Mouse (Mus musculus) granulocyte monocyte progenitor cell, adult 5-6 weeks (primary cell): ENCODE measurements at regions not wholly inside any gene's neighbourhood (a gene's known extent, or its start where the extent isn't known, plus 50 kb on each side); places are given as distances from the start of the nearest gene placed in this dataset.

Experiments used
- ATAC-seq: replicated peaks from 2 replicates; pipeline ENCODE4 v1.8.0; 2016; ENCODE audit warnings: mild to moderate bottlenecking, moderate TSS enrichment, inconsistent platforms; ENCODE audit not compliant: poor library complexity, severe bottlenecking

DNA sequence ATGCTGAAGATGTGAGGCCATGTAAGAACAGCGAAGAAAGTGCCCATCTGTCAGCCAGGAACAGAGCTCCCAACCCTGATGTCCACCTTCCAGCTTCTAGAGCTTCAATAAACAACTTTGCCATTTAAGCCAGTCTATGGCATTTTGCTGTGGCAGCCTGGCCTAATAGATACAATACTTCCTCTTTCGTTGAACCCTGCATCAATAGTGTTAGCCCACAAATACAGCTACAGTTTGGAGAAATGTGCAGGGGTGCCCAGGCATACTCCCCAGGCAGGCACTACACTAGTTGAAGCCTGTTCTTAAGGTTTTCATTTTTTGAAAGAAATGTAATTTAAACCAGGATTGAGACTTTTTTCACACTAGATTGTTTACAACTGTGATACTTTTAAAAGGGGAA lies 199.9 kb upstream of the Rnd3 start:
- ATAC-seq, result peak; percentile 52; the same call in 1 of the 2 replicates

DNA sequence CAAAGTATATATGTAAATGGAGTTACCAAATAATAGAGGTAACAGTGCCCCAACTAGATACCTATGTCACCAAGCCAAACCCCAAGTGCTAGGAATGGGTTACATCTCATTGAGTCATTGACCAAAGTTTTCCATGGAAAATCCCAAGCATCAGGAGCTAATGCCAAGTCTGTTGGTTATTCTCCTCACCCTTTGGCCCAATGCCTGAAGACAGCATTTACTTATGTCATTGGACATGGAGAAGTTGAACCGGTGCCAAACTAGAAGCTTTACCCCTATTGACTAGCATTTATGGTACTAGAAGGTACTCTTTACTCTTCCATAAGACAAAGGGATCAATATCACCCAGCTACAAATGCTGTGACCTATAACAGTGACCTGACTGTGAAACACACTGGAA lies 198.2 kb upstream of the Rnd3 start:
- ATAC-seq, result no peak

DNA sequence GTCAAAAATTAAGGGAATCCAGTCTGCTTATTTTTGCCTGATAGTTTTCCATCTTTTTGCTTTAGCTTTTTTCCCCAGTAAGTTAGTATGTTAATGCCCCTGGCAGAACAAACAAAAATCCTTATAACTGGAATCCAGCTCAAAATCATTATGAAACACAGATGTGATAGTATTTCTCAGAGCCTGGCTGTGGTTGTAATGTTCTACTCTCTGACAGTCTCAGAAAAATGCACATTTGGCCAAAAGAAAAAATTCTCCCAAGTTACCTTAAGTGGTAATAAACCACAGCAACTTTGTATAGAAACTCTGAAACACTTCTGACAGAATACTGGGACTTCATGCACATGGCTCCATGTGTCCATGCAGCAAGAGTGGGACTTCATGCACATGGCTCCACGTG lies 193.5 kb upstream of the Rnd3 start:
- ATAC-seq, result no peak

DNA sequence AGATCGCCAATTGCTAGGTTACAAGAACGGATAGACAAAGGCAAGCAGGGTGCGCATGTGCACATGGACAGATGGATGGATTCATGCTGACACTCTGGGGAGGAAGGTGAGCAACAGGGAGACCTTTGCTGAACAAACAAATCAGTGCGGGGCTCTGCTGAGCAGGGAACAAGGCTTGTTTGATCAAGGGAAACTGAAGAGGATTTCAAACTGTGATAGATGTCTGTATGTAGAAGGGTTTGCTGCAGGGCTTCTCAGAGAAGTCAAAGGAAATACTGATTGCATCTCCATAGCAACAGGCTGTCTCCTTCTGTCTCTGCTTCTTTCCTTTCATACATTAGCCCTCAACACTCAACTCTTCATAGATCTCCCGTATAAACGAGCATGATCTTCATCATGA lies 185.5 kb upstream of the Rnd3 start:
- no peak for ATAC-seq

DNA sequence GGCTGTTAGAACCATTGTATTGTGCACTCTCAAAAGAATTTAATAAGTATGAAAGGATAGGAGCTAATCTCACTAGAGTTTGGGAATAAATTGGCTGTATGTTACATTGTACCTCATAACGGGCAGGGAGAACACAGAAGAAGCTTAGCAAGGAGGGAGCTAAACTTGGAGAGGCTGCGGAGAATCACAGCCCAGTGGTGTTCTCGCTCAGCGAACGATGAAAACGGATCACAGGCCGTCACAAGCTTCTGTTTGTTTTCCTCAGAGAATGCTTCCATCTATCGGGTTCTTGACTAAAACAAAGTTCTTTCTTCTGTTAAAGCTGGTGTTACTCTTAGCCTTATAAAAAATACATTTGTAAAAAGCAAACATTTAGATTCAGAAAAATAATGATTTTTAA lies 178.2 kb upstream of the Rnd3 start:
- ATAC-seq, result no peak

DNA sequence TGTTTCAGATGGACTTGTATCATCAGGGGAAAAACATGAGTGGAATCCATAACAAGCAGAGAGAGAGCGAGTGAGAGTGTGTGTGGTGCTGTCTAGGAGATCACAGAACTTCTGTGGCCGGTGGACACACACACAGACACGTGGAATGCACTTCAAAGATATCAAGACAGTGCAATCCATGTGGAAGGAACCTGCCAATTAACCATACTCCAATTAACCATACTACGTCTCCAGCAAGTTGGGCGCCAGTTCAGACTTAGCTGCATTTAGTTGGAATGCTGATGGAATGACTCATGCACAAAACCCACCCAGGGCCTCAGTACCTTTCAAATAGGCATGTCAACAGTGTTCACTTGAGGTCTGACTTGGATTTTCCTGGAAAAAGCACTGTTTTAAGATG lies 172.8 kb upstream of the Rnd3 start:
- no peak for ATAC-seq

DNA sequence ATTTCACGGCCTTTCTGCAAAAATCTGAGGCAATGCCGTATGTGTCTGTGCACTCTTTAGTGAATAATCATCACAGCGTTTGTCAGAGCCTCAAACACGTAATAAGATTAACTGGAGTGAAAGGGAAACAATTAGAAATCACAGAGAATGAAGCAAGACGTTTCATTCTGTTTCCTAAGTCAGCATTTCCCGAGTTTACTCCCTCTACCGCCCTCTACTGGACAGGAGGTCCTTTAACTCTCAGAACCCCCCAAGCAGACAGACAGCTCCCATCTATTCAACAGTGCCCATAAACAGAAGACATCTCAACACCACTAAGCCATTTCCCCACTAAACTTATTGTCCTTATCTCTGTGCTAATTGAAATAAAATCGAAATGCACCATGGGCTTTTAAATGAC lies 167.5 kb upstream of the Rnd3 start:
- no peak for ATAC-seq

DNA sequence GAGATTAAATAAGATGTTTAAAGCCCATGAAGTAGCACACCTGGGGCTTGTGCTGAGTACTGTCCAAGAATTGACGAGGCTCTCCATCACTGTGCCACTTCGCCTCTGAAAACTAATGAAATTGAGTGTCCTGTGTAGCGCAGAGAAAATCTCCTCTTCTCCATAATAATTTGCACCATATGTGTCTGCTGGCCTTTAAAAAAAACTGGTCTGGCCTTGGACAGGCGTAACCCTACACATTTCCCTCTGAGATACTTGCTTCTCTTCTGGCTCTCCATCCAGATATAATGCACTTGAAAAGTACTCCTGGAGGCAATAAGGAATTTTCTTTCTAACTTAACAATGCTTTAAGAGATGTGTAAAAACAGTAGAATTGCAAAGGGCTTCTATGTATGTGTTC lies 164.5 kb upstream of the Rnd3 start:
- ATAC-seq, result no peak

DNA sequence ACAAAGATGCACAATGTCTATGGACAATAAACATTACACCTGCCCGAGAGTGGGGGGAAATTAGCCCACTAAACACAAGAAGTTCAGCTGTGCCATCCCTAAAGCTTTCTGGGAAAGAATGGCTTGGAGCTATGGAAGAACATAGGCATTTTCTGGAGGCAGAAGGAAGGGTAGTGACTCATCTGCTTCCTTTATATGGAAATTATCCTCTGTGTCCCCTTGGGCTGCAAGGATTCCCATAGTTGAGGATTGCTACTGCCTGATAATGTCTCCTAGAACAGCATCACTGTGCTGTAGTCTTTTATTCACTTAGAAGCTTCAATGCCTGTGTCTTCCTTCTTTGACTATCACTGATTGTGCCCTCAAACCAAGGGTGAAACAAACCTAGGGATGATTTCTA lies 157.3 kb upstream of the Rnd3 start:
- no peak for ATAC-seq

DNA sequence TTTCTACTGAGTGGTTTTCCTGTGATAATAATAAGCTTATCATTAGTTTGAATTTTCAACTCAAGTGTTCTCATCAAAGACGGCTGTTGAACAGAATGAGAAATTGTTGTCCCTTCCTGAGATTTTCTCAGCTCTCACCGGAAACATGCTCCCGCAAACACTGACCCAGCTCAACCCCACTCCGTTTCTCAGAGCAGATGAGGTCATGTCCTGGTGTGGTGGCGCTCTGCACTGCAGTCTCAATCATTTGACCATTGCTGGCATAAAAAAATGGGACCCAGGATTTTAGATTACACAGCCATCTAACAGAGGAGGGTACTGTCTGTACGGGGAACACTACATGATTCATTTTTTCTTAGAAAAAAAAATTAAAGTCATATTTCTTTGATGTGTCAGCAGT lies 156.5 kb upstream of the Rnd3 start:
- ATAC-seq, result peak; percentile 76

DNA sequence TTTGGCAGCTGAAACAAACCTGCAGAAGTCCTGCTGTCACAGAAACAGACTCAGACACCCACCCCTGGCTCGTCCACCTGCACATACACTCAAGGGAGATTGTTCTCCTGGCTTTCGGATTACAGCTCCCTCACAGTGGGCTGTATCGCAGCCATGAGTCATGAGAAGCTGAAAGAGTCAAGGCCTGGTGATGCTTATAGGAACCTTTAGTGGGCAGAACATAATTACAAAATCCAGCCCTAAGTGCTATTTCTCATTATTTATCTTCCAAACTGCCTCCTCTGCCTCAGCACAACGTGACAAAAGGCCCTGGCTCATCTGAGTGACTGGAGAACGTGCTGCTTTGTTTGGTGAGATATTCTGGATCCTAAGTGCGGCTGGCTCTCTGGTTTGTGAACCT lies 155.8 kb upstream of the Rnd3 start:
- no peak for ATAC-seq

DNA sequence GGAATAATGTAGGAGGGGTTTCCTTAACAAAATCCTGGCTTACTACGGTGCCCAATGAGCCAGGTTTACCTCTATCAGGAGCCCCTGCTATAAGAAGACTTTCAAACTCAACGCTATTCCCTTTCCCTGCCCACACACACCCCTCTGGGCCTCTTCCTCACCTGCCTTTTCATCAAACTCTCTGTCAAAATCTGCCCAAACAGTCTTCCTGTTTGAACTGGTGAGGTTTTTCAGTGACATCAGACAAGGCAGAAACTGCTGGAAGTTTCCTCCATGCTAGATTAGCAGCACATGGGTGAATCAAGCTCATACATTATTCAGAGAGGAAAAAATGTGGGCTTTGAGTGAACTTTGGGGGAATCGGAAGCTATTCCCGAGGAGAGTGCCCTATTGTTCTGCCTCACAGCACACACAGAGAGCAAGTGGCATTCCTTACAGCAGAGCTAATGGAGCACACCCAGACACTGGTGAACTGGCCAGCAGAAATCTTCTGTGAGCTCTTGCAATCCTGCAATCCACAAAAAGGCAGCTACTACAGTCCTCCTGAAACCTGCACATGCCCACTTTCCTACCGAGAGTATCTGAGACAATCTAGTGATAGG lies 141.8 kb upstream of the Rnd3 start:
- no peak for ATAC-seq

DNA sequence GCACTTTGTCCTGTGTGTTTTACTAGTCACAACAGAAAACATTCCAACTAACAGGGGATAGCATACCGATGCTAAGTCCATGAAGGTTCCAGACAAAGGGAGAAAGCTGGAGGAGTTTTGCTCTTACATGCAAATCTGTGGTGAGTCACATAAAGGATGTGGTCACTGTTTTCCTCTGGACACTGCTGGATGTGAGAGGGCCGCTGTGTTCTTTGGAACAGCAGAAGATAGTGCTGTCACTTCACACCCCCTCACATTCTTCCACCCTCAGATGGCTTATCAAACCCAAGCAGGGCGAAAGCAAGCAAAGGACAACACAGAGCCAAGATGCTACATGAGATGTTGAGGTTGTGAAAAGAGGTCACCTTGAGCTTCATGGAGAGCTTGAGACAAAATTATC lies 139.8 kb upstream of the Rnd3 start:
- no peak for ATAC-seq

DNA sequence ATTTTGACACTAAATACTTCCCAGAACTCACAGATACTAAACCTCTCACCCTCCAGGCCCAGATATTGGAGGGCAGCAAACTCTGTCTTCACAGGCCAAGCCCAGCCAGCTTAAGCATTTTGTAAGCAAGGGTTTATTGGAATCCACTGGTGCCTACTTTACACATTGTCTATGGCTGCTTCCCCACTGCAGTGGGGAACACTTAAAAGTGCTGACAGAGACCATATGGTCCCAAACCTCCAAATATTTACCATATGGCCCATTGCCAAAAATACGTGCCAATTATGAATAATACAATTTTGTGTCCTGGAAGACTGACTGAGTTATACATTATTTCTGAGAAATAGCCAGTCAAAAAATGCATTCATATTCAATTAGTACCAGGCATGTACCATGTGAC lies 136.7 kb upstream of the Rnd3 start:
- no peak for ATAC-seq

DNA sequence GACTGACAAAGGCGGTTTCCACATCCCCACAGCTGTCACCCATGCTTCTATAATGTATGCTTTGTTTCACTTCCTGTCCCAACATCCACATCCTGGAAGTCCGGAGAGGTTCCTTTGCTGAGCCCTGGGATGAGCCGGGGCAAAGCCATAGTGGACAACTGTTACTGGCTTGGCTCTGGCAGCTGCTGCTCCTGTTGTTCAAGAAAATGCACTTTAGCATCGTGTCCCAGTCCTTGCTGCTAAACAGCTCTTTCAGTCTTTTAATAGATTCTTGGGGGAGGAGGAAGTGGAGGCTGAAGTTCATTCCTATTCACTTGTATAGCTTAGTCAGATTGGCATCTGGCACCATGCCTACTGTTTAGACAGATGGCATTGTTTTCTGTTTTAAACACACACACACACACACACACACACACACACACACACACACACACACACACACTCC lies 135.9 kb upstream of the Rnd3 start:
- peak; percentile 99 for ATAC-seq

DNA sequence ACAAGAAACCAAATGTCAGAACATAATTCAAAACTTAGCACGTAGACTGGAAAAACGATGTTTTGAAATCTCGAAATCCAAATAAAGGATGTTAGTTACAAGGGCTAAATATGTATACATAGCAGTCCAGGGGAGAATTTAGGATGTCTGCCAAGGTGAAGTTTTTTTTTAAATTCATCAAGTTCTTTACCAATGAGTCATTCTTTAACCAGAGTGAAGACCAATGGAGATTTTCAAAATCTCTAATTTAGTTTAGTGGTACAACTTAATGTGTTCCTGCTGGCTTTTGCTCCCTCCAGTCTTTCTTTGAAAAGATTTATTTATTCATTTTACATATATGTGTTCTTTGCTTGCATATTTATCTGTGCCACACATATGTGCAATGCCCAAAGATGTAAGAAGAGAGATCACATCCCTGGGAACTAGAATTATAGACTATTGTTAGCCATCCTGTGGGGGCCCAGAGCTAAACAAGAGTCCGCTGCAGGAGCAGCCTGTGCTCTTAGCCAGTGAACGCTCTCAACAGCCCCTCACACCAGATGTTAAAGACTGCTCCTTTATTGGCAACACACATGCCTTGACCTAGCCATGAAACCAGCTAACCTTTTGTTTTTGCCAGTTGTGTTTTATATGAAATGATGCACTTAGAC lies 130.6 kb upstream of the Rnd3 start:
- ATAC-seq, result no peak

DNA sequence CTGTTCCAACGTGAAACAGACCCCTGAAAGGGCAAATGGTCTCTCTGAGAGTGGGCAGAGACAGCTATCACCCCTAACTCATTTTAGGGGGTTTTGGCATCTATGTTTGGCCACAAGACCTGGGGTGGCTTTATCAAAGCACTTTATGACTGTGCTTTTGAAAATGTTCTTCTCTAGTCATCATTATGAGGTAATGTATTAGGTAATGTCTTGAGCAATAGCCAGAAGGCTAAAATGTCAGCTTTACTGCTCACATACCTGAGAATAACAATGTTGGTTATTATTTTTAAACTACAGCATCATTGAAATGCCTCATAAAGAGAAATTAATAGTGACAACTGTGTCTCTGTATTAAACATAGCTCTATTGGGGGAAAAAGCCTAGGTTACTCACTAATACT lies 129.9 kb upstream of the Rnd3 start:
- no peak for ATAC-seq

DNA sequence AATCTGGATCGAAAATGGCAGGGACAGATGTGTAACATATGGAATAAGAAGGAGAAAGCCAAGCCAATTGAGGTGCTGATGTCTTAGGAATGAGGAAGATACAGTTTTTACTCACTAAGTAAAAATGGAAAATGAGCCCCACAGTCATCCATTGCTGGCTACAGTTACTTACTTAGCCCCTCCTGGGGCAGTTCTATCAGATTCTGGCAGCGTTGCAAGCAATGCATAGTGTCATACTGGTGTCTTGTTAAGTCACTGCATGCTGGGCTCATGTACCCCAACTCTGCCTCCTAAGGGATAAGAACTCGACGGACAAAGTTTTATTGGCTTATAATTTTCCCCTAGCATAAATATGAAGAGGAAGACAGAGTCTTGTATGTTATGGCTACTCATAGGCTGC lies 129.4 kb upstream of the Rnd3 start:
- ATAC-seq, result no peak

DNA sequence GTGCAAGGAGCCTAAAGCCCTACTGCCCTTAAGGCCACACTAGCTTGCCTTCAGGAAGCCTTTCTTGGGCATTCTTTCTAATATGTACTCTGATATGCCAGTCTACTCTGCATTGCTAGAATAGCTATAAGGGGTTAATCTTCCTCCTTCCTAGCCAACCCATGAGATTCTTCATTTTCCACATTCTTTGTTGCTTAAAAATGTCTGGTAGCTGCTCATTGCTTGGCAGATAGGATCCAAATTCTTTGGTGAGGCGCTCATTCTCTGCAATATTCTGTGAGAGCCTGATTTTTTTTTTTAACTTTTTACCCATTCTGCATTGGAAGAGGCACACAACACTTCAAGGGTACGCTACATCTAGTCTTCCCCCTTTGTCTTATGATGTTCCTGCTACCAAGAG lies 127.7 kb upstream of the Rnd3 start:
- ATAC-seq, result no peak

DNA sequence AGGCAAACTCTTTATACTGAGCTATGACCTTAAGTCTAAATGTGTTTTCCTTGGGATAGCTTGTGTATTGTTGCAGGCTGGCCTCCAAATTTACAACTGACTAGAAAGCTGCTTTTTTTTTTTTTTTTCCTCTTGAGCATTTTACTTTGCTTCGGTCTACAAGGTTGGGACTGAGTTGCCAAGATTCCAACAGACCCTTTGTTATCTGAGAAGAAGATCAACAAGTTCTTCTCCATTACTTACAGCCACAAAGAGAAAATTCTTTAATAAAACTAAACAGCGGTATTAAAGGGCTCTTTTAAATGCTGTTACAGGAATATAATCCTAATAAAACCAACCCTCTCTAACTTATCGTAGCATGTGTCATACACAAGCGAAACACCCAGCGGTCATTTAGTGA lies 124.4 kb upstream of the Rnd3 start:
- ATAC-seq, result peak; percentile 34; the same call in 1 of the 2 replicates

DNA sequence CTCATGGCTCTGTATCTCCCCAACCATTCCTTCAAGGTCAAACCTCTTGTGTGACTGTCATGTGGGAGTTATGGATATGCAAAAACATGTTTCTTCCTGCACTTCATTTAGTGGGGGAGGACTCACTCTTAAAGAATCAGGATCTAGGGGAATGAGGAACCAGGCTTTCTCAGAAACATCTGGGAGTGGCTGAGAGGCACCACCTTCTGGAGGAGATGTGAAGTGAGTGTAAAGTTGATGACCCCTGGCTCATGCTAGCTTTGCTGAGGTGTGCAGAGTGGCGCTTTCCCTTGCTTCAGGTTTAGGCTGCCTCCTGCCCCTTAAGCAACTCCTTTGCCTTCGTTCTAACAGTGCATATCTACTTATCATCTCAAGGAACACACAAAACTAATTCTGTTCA lies 119.6 kb upstream of the Rnd3 start:
- peak; percentile 77 for ATAC-seq

DNA sequence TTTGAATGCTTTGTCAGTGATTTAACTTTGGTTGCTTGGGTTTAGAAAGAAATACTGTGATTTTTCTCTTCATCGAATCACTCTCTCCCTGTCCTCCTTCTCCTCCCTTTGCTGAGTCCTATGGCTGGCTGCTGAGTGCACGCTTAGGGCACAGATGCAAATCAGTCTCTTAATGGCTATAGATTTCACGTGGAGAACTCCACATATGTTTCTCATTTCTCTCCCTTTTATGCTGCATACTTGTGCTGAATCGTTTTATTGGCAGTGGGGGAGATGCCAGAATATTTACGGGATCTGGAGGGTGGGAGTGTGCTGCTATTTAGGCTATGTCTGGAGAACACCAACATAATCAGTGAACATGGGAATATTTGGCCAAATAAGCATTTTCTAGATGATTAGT lies 118.8 kb upstream of the Rnd3 start:
- ATAC-seq, result no peak

DNA sequence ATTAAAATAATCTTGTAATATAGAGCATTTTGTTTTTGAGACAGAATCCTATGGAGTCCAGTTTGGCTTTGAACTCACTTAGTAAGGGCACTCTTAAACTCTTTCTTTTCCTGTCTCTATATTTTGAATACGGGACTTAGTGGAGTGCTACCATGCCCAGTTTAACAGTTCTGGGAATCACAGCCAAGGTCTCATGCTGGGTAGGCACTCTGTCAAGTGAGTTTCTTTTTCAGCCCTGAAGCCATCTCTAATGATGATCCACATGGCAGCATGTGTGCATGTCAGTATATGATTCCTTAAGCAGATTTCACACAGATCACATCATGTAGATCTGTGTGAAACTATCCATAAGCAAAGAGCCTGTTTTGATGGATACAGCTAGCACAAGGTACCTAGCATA lies 113.6 kb upstream of the Rnd3 start:
- ATAC-seq, result no peak
